Mouse (Mus musculus) MEL (cell line): ENCODE data around the gene Kcns3. TPM values are rescaled to one million over a fixed set of nuclear protein-coding genes. Genes with fewer than 3 reads are reported as not detected.

Experiments
- DNase-seq: peaks from one replicate; pipeline ENCODE4 v3.0.0; 2011; ENCODE audit warnings: low read depth, low spot score
- H3K27ac ChIP-seq: 2 replicates; pipeline ENCODE4 v1.5.1; 2012; ENCODE audit warnings: low read depth, mild to moderate bottlenecking, control low read depth, low read length, moderate library complexity; ENCODE audit not compliant: control insufficient read depth
- H3K27me3 ChIP-seq, 2 experiments: fragments of 150-350 bp in 1 of 2; sonication (generic) in 1 of 2; 2 replicates each; pipeline ENCODE4 v1.6.1; 2012; ENCODE audit warnings: low read length in 2 of 2, mild to moderate bottlenecking in 2 of 2, improper control_type of control experiment in 1 of 2, moderate library complexity in 1 of 2; ENCODE audit not compliant: insufficient read depth in 2 of 2, control insufficient read depth in 1 of 2
- H3K36me3 ChIP-seq, 2 experiments: 2 replicates each; pipeline ENCODE4 v1.6.1; 2012 to 2014; ENCODE audit warnings: low read length in 2 of 2, improper control_type of control experiment in 1 of 2, inconsistent platforms in 1 of 2, mild to moderate bottlenecking in 1 of 2; ENCODE audit not compliant: insufficient read depth in 2 of 2, control insufficient read depth in 1 of 2
- H3K4me1 ChIP-seq, 2 experiments: fragments of 150-350 bp in 1 of 2; sonication (generic) in 1 of 2; 2 replicates each; pipeline ENCODE4 v1.6.1; 2012; ENCODE audit warnings: low read length in 2 of 2, improper control_type of control experiment in 1 of 2, mild to moderate bottlenecking in 1 of 2; ENCODE audit not compliant: insufficient read depth in 2 of 2, control insufficient read depth in 1 of 2
- H3K4me3 ChIP-seq, 2 experiments: fragments of 150-350 bp in 1 of 2; sonication (generic) in 1 of 2; 2 replicates each; pipeline ENCODE4 v1.5.1; 2012; ENCODE audit warnings: low read depth in 2 of 2, low read length in 2 of 2, mild to moderate bottlenecking in 2 of 2, moderate library complexity in 2 of 2, control low read depth in 1 of 2, improper control_type of control experiment in 1 of 2; ENCODE audit not compliant: control insufficient read depth in 1 of 2, insufficient read depth in 1 of 2
- H3K79me2 ChIP-seq: 2 replicates; pipeline ENCODE4 v1.6.1; 2012; ENCODE audit warnings: mild to moderate bottlenecking, low read length, moderate library complexity; ENCODE audit not compliant: control insufficient read depth, poor library complexity, insufficient read depth
- H3K9ac ChIP-seq: 2 replicates; pipeline ENCODE4 v1.6.1; 2012; ENCODE audit warnings: low read depth, mild to moderate bottlenecking, control low read depth, low read length, moderate library complexity; ENCODE audit not compliant: control insufficient read depth, poor library complexity, severe bottlenecking
- H3K9me3 ChIP-seq: fragments of 150-350 bp; sonication (generic); replicated peaks from 2 replicates; pipeline ENCODE4 v1.6.1; 2012; ENCODE audit warnings: mild to moderate bottlenecking, low read length, improper control_type of control experiment, moderate library complexity; ENCODE audit not compliant: insufficient read depth
- BHLHE40 ChIP-seq: IDR thresholded peaks from 2 replicates; pipeline ENCODE4 v1.6.1; 2012; ENCODE audit warnings: low read depth, mild to moderate bottlenecking, inconsistent platforms, low read length, improper control_type of control experiment, borderline replicate concordance
- CHD2 ChIP-seq: IDR thresholded peaks from 2 replicates; pipeline ENCODE4 v1.6.1; 2011; ENCODE audit warnings: low read length, improper control_type of control experiment
- CTCF ChIP-seq, 3 experiments: IDR thresholded peaks in 2 of 3; conservative IDR thresholded peaks in 1 of 3; 2 replicates each; pipeline ENCODE4 v1.5.1; 2011 to 2012; ENCODE audit warnings: low read length in 3 of 3, low read depth in 2 of 3, mild to moderate bottlenecking in 2 of 3, improper control_type of control experiment in 1 of 3, inconsistent platforms in 1 of 3, mixed read lengths in 1 of 3, moderate library complexity in 1 of 3; ENCODE audit not compliant: control insufficient read depth in 1 of 3, insufficient read depth in 1 of 3, poor library complexity in 1 of 3, severe bottlenecking in 1 of 3
- GABPA ChIP-seq: IDR thresholded peaks from 2 replicates; pipeline ENCODE4 v1.6.1; 2012; ENCODE audit warnings: low read depth, mild to moderate bottlenecking, inconsistent platforms, low read length, improper control_type of control experiment, moderate library complexity
- MAX ChIP-seq: IDR thresholded peaks from 2 replicates; pipeline ENCODE4 v1.6.1; 2011; ENCODE audit warnings: low read length, improper control_type of control experiment
- MAZ ChIP-seq: IDR thresholded peaks from 2 replicates; pipeline ENCODE4 v1.6.1; 2012; ENCODE audit warnings: low read depth, mild to moderate bottlenecking, inconsistent platforms, low read length, improper control_type of control experiment
- MEF2A ChIP-seq: IDR thresholded peaks from 2 replicates; pipeline ENCODE4 v1.6.1; 2014; ENCODE audit warnings: low read depth, mild to moderate bottlenecking, inconsistent platforms, low read length, improper control_type of control experiment; ENCODE audit not compliant: poor library complexity, insufficient replicate concordance, severe bottlenecking; ENCODE audit errors: extremely low read depth
- MXI1 ChIP-seq: IDR thresholded peaks from 2 replicates; pipeline ENCODE4 v1.6.1; 2011; ENCODE audit warnings: mild to moderate bottlenecking, low read depth, low read length, improper control_type of control experiment
- MYB ChIP-seq: IDR thresholded peaks from 2 replicates; pipeline ENCODE4 v1.6.1; 2011; ENCODE audit warnings: mild to moderate bottlenecking, low read depth, low read length, improper control_type of control experiment
- NELFE ChIP-seq: IDR thresholded peaks from 2 replicates; pipeline ENCODE4 v1.6.1; 2011; ENCODE audit warnings: low read depth, low read length, improper control_type of control experiment
- NRF1 ChIP-seq: IDR thresholded peaks from 2 replicates; pipeline ENCODE4 v1.6.1; 2014; ENCODE audit warnings: low read depth, mild to moderate bottlenecking, inconsistent platforms, low read length, improper control_type of control experiment, moderate library complexity; ENCODE audit not compliant: poor library complexity, insufficient read depth, severe bottlenecking
- POLR2AphosphoS2 ChIP-seq: IDR thresholded peaks from 2 replicates; pipeline ENCODE4 v1.6.1; 2011; ENCODE audit warnings: low read length, improper control_type of control experiment
- POLR2AphosphoS5 ChIP-seq: IDR thresholded peaks from 2 replicates; pipeline ENCODE4 v1.6.1; 2012; ENCODE audit warnings: low read depth, borderline replicate concordance, mild to moderate bottlenecking, inconsistent platforms, low read length, moderate library complexity, mixed read lengths
- RAD21 ChIP-seq: IDR thresholded peaks from 2 replicates; pipeline ENCODE4 v1.6.1; 2011; ENCODE audit warnings: mild to moderate bottlenecking, low read depth, low read length, improper control_type of control experiment
- SIN3A ChIP-seq: IDR thresholded peaks from 2 replicates; pipeline ENCODE4 v1.6.1; 2012; ENCODE audit warnings: low read length, improper control_type of control experiment, inconsistent platforms
- SMC3 ChIP-seq: IDR thresholded peaks from 2 replicates; pipeline ENCODE4 v1.6.1; 2011; ENCODE audit warnings: low read depth, low read length, improper control_type of control experiment
- TCF12 ChIP-seq: IDR thresholded peaks from 2 replicates; pipeline ENCODE4 v1.6.1; 2014; ENCODE audit warnings: low read depth, mild to moderate bottlenecking, inconsistent platforms, low read length, improper control_type of control experiment, moderate library complexity
- UBTF ChIP-seq: IDR thresholded peaks from 2 replicates; pipeline ENCODE4 v1.6.1; 2012; ENCODE audit warnings: low read depth, mild to moderate bottlenecking, inconsistent platforms, low read length, improper control_type of control experiment, moderate library complexity, borderline replicate concordance; ENCODE audit not compliant: insufficient read depth
- USF2 ChIP-seq, 2 experiments: IDR thresholded peaks; 2 replicates each; pipeline ENCODE4 v1.6.1; 2011 to 2012; ENCODE audit warnings: improper control_type of control experiment in 2 of 2, low read length in 2 of 2, borderline replicate concordance in 1 of 2, inconsistent platforms in 1 of 2, low read depth in 1 of 2, mild to moderate bottlenecking in 1 of 2; ENCODE audit not compliant: insufficient read depth in 1 of 2
- ZC3H11A ChIP-seq: IDR thresholded peaks from 2 replicates; pipeline ENCODE4 v1.6.1; 2012; ENCODE audit warnings: low read depth, mild to moderate bottlenecking, inconsistent platforms, low read length, improper control_type of control experiment
- ZNF384 ChIP-seq: IDR thresholded peaks from 2 replicates; pipeline ENCODE4 v1.6.1; 2012; ENCODE audit warnings: low read depth, mild to moderate bottlenecking, inconsistent platforms, low read length, improper control_type of control experiment
- polyA plus RNA-seq, 2 experiments: library from polyadenylated mRNA; stranded (reverse) in 1 of 2; unstranded in 1 of 2; fragments of >175 nt in 1 of 2; fragments of >200 nt in 1 of 2; gene quantifications; 2 replicates each; pipeline versions ENCODE4 v1.2.1 to v1.2.4; 2012; ENCODE audit warnings: low replicate concordance in 2 of 2, low read depth in 1 of 2; ENCODE audit not compliant: insufficient read length in 2 of 2, insufficient read depth in 1 of 2, missing spikeins in 1 of 2
- total RNA-seq: library from RNA; depleted of rRNA; stranded (reverse); fragments of 300-350 nt; gene quantifications from 2 replicates; pipeline ENCODE4 v1.2.3, GENCODE M21; 2012

Kcns3 gene
- total and polyA plus RNA-seq, 3 experiments: not detected

DNA sequence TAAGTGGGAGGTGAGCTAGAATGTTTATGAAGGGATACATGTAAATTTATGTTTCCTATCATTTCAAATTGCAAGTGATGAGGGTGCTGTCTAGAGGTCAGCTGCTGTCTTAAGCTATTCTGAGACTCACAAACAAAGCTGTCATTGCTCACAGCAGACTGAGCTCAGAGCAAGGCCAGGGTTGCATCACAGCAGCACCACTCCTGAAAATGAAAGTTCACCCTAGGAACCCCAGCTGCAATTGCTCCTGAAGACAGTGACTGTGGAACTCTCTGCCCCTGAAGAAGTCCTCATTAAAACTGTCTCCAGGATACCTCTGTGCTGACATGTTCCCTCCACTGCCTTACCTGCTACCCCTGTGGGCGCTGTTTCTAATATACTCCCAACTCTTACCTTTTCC is 44.2 kb upstream of the Kcns3 start:
- TF ChIP-seq CHD2 (no peak), USF2 (IDR thresholded peaks at IDR 0.05; ENCODE audit: borderline replicate concordance in 1 of 2, insufficient read depth in 1 of 2, low read depth in 1 of 2, low read length in 2 of 2) (no peak), SIN3A (no peak), SMC3 (no peak), MXI1 (no peak), TCF12 (no peak), MAZ (no peak), UBTF (no peak)
- Histone ChIP-seq H3K4me1 (no peaks in the 10 kb centered on the region), H3K27ac (no peak overlapping the region)

DNA sequence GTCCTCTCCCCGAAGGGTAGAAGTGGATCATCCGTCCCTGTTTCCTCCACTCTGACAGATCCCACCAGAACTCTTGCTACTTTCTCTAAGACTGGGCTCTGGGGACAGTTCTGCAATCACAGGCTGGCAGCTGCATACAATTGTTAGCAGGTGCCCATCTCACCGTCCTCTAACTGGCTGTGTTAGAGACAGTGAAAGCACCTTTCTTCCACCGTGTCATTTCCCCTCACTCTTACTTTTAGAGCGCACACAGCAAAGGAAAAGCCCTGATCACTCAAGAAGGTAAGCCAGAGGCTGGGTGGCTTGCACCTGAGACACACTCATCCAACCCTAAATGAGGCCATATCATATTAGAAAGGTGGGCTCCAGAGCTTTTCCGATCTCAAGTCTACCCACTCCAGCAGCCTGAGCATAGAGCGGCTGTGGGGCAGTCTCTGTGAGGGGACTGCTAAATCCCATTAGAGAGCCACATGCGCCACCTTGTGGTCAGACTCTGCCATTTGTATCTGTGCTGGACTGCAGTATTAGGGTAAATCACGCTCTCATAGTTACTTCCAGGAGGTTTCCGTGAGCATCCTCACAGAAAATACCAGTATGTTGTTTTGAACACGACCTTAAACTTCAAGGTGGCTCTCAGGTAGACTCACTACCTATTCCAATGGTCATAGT is 27.8 kb upstream of the Kcns3 start:
- no peak overlapping the region for H3K27ac ChIP-seq
- H3K4me1 ChIP-seq: no peaks in the 10 kb centered on the region
- H3K9ac ChIP-seq: no peak overlapping the region
- no peaks in the 10 kb centered on the region for H3K79me2 ChIP-seq
- no peak overlapping the region for H3K4me3 ChIP-seq
- H3K36me3 ChIP-seq: no peaks in the 10 kb centered on the region
- TF ChIP-seq BHLHE40 (no peak), ZC3H11A (peak; percentile 60), GABPA (no peak), RAD21 (peak; percentile 83), CHD2 (no peak), NELFE (no peak), POLR2AphosphoS5 (no peak), ZNF384 (no peak), CTCF (IDR thresholded peaks at IDR 0.05 in 2 of 3, conservative IDR thresholded peaks at IDR 0.05 in 1 of 3; ENCODE audit: control insufficient read depth in 1 of 3, insufficient read depth in 1 of 3, low read depth in 2 of 3, low read length in 3 of 3, poor library complexity in 1 of 3, severe bottlenecking in 1 of 3) (peak; percentile 76 to 86 (median 82)), MYB (no peak), SMC3 (peak; percentile 89), POLR2AphosphoS2 (no peak), MAX (no peak), NRF1 (no peak), MEF2A (no peak)
- no peaks in the 10 kb centered on the region for H3K9me3 ChIP-seq
- H3K27me3 ChIP-seq: no peaks in the 10 kb centered on the region
- peak; percentile 81 for DNase-seq

More for the DNA sequence above, 44.2 kb upstream of the Kcns3 start:
- DNase-seq: no peak
- Histone ChIP-seq H3K4me3 (no peak overlapping the region), H3K9ac (no peak overlapping the region), H3K27me3 (no peaks in the 10 kb centered on the region), H3K36me3 (no peaks in the 10 kb centered on the region), H3K9me3 (no peaks in the 10 kb centered on the region), H3K79me2 (no peaks in the 10 kb centered on the region)
